Mouse (Mus musculus): Measurements from ENCODE around the gene Etfbkmt. TPM values are rescaled to one million over a fixed set of nuclear protein-coding genes. Genes with fewer than 3 reads are reported as not detected.
"Not testable (repeated sequence)": the region's sequence is repeated elsewhere in the genome, so short reads cannot be mapped to it uniquely, and the experiment has no call there.

Gene Etfbkmt
- polyA plus RNA-seq, 1 experiment from 2014 or later, result 17.3 TPM

DNA sequence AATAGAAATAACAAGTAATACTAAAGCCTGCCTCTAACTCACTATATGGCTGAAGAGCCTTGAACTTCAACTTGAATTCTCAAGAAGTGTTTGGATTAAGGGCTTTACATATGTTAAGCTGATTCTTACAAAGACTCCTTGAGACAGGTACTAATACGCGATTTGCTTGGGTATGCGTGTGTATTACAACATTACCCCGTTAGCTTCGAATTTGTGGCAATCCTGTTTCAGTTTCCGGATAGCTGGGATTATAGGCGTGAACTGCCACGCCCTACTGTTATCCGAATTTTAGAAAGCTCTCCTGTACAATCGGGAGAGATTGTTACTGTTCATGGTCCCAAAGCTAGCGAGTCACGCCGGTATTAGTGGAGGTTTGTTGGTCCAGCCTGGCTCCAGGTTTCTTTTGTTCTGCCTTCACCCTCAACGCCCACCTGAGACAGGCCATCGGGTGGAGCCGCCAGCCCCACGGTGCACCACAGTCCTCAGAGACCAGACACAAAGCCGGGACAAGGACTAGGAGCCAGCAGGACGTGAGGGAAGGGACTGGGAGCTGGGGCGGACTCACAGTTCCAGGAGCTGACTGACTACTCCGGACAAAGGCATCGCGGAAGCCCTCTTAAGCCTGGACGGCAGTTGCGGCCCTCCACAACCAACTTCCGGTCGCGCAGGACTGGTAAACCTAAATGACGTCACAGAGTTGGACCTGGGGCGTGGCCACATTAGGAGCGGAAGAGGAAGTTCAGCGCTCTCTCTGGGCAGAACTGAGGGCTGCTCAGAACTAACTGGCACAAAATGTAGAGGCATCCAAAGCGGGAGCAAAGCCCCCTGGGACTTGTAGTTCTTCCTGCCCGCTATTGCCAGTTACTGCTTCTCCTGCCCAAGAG is 48.6 kb downstream of the Etfbkmt start, which contains the start of gene Amn1:
Gene Amn1 (minus strand): TSS at position 672 of the 884 bp plus-strand sequence.
- under 1% methylated on average over 34 of the region's 34 CpGs for WGBS
- Histone ChIP-seq H3K9me3 (ENCODE audit: control insufficient read depth, low read length) (no peaks in the 10 kb centered on the region; the same call in 1 of the 2 replicates), H3K4me2 (ENCODE audit: low read depth, low read length) (peak within 1 kb of the TSS; percentile 70), H3K27me3 (ENCODE audit: control insufficient read depth, insufficient read depth, low read depth, low read length) (no peaks in the 10 kb centered on the region), H3K27ac (ENCODE audit: low read length) (peak within 1 kb of the TSS; percentile 98), H3K4me3 (ENCODE audit: low read length) (peak within 1 kb of the TSS; percentile 94), H3K4me1 (replicated peaks; ENCODE audit: control insufficient read depth, insufficient read depth, low read length) (peaks cover 10% of the 10 kb centered on the region), H3K9ac (ENCODE audit: low read length) (peak within 1 kb of the TSS; percentile 99), H3K36me3 (ENCODE audit: control insufficient read depth, insufficient read depth, low read length) (peaks cover 5% of the 10 kb centered on the region)
- ATAC-seq (ENCODE audit: low read depth), result peak; percentile 99

DNA sequence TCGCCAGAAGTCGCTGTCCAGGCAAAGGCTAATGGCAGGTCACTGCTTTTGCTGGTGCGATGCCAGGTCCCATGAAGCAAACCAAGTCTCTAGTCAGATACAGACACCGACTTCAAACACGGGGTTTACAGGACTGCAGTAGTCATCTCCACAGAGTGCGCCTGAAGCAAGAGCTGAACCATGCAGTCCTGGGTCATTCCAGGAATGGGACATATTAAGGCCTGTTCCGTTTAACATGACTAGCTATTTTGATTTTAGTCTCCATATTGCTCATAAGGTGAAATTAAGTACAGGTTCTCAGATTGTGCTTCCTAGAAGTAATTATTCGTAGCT is 49.2 kb downstream of the Etfbkmt start:
- no peaks in the 10 kb centered on the region for H3K27me3 ChIP-seq (ENCODE audit: control insufficient read depth, insufficient read depth, low read depth, low read length)
- H3K36me3 ChIP-seq (ENCODE audit: control insufficient read depth, insufficient read depth, low read length), result peaks cover under 1% of the 10 kb centered on the region
- H3K9ac ChIP-seq (ENCODE audit: low read length), result peak overlapping the region; percentile 67
- H3K4me3 ChIP-seq (ENCODE audit: low read length), result peak overlapping the region; percentile 94
- peak; percentile 72 for ATAC-seq (ENCODE audit: low read depth)
- 34% methylated on average over 8 of the region's 8 CpGs for WGBS
- no peaks in the 10 kb centered on the region for H3K9me3 ChIP-seq (ENCODE audit: control insufficient read depth, low read length)
- H3K4me2 ChIP-seq (ENCODE audit: low read depth, low read length), result peak overlapping the region; percentile 69
- peak overlapping the region; percentile 50 for H3K27ac ChIP-seq (ENCODE audit: low read length)
- H3K4me1 ChIP-seq (replicated peaks; ENCODE audit: control insufficient read depth, insufficient read depth, low read length), result peaks cover 10% of the 10 kb centered on the region

DNA sequence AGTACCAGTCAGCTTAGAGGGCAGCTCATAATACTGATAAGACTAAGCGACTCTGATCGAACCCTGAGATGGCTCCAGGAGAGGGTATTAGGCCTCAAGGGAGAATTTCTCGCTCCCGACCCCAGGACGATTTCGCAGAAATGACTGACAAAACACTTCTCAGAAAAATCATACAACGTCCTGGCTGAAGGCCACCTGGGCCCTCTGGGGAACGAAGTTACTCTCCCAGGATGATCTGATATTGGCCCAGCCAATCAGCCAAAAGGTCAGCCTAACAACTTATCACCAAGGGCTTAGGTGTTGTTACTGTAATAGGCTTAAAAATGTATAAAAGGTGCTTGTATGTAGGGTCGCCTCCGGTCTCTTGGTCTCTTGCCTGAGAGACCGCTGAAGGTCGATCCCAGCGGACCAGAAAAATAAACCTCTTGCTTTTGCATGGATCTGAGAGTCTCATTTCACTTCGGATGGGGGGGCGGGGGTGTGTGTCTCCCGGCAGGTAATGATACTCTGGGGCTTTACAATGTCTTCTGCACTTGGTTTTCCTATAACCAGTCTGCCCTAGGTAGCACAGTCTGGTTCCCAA is 49.8 kb downstream of the Etfbkmt start:
- WGBS, result 94% methylated on average over 16 of the region's 16 CpGs
- H3K4me2 ChIP-seq (ENCODE audit: low read depth, low read length), result peak overlapping the region; percentile 69; the same call in 1 of the 2 replicates
- H3K4me1 ChIP-seq (replicated peaks; ENCODE audit: control insufficient read depth, insufficient read depth, low read length), result peaks cover 10% of the 10 kb centered on the region
- H3K9me3 ChIP-seq (ENCODE audit: control insufficient read depth, low read length), result no peaks in the 10 kb centered on the region
- H3K27me3 ChIP-seq (ENCODE audit: control insufficient read depth, insufficient read depth, low read depth, low read length), result no peaks in the 10 kb centered on the region
- ATAC-seq (ENCODE audit: low read depth), result no peak
- H3K4me3 ChIP-seq (ENCODE audit: low read length), result no peak overlapping the region
- no peaks in the 10 kb centered on the region for H3K36me3 ChIP-seq (ENCODE audit: control insufficient read depth, insufficient read depth, low read length)
- peak overlapping the region; percentile 67; the same call in 1 of the 2 replicates for H3K9ac ChIP-seq (ENCODE audit: low read length)
- no peak overlapping the region for H3K27ac ChIP-seq (ENCODE audit: low read length)

DNA sequence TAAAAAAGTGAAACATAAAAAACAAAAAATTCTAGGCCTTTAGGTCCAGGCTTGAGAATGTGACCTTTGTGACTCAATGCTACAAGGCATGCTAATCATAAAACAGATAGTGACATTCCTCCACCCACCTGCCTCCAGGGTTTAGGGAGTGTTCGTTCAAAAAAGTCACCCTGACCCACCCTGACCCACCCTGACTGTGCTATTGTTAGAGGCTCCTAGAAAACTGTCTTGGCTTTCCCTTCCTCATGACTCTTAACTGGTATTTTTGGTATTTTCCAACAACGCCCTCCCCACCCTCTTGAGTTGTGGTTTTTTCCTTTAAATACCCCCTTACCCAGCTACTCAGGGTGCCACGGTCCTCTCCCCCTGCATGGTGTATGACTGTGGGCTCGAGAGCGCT is 52.3 kb downstream of the Etfbkmt start:
- H3K27me3 ChIP-seq (ENCODE audit: control insufficient read depth, insufficient read depth, low read depth, low read length); H3K9me3 ChIP-seq (ENCODE audit: control insufficient read depth, low read length); H3K36me3 ChIP-seq (ENCODE audit: control insufficient read depth, insufficient read depth, low read length); ATAC-seq (ENCODE audit: low read depth); H3K4me3 ChIP-seq (ENCODE audit: low read length); H3K9ac ChIP-seq (ENCODE audit: low read length); H3K4me2 ChIP-seq (ENCODE audit: low read depth, low read length); H3K27ac ChIP-seq (ENCODE audit: low read length); H3K4me1 ChIP-seq (replicated peaks; ENCODE audit: control insufficient read depth, insufficient read depth, low read length): not testable (repeated sequence)
- 82% methylated on average over 5 of the region's 5 CpGs for WGBS

DNA sequence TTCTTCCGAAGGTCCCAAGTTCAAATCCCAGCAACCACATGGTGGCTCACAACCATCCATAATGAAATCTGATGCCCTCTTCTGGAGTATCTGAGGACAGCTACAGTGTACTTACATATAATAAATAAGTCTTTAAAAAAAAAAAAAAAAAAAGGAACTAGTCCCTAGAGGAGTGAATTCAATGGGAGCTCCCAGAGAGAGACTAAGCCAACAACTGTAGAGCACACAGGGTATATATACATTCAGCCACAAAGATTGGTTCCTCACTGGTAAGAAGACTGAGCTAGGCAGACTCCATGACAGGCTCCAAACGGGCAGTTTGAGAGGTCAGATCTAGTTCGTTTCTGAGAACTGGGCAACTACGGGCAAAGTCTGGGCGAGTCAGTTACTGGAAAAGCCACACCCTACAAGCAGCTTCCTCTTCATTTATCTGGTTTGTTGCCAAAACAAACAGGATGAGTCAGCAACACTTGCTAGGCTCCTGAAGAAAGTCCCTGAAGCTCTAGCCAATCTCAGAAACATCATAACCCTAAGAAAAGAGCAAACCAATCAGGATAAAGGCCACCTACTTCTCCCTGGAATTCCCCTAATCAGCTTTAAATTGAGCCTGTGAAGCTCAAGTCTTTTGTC is 53.7 kb downstream of the Etfbkmt start:
- H3K27ac ChIP-seq (ENCODE audit: low read length), result no peak overlapping the region
- WGBS, result 55% methylated on average over 5 of the region's 5 CpGs
- ATAC-seq (ENCODE audit: low read depth), result no peak
- peaks cover 4% of the 10 kb centered on the region for H3K4me1 ChIP-seq (replicated peaks; ENCODE audit: control insufficient read depth, insufficient read depth, low read length)
- no peaks in the 10 kb centered on the region for H3K27me3 ChIP-seq (ENCODE audit: control insufficient read depth, insufficient read depth, low read depth, low read length)
- H3K36me3 ChIP-seq (ENCODE audit: control insufficient read depth, insufficient read depth, low read length), result no peaks in the 10 kb centered on the region
- H3K4me3 ChIP-seq (ENCODE audit: low read length), result no peak overlapping the region
- no peak overlapping the region for H3K9ac ChIP-seq (ENCODE audit: low read length)
- no peak overlapping the region for H3K4me2 ChIP-seq (ENCODE audit: low read depth, low read length)
- no peaks in the 10 kb centered on the region for H3K9me3 ChIP-seq (ENCODE audit: control insufficient read depth, low read length)

DNA sequence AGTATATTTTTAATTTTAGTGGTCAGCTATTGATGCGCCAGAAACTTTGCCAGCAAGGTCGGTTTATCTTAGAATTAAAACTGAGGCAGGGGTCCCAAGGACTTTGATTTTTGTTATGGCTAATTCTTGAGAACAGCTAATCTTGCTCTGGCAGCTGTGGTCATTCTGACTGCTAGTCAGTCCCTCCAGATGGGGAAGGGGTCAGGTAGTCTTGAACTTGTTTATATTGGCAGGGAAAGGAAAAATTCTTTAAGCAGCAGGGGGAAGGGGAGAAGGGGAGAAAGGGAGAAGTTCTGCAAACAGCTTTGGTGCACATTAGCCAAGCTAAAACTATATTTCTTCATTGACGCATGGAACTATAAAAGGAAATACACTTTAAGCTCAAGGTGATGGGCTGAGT is 57.5 kb downstream of the Etfbkmt start:
- no peaks in the 10 kb centered on the region for H3K27me3 ChIP-seq (ENCODE audit: control insufficient read depth, insufficient read depth, low read depth, low read length)
- no peaks in the 10 kb centered on the region for H3K36me3 ChIP-seq (ENCODE audit: control insufficient read depth, insufficient read depth, low read length)
- no peak overlapping the region for H3K9ac ChIP-seq (ENCODE audit: low read length)
- H3K4me3 ChIP-seq (ENCODE audit: low read length), result no peak overlapping the region
- H3K27ac ChIP-seq (ENCODE audit: low read length), result no peak overlapping the region
- H3K4me1 ChIP-seq (replicated peaks; ENCODE audit: control insufficient read depth, insufficient read depth, low read length), result peaks cover 4% of the 10 kb centered on the region
- ATAC-seq (ENCODE audit: low read depth), result peak; percentile 67; the same call in 1 of the 2 replicates
- H3K4me2 ChIP-seq (ENCODE audit: low read depth, low read length), result no peak overlapping the region
- WGBS, result 28% methylated on average over 3 of the region's 3 CpGs
- H3K9me3 ChIP-seq (ENCODE audit: control insufficient read depth, low read length), result no peaks in the 10 kb centered on the region

DNA sequence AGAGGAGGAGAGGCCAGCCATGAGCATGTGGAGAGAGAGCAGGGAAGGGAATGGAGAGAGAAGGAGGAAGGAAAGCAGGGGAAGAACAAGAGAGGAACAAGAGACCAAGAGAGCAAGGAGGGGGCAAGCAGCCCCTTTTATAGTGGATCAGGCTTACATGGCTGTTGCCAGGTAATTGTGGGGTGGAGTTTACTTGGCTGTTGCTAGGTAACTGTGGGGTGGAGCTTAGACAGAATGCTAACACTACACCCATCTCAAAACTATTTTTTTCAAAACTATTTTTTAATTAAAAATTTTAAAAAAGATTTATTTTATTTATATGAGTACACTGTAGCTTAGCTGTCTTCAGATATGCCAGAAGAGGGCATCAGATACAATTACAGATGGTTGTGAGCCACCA is 58.9 kb downstream of the Etfbkmt start:
- H3K36me3 ChIP-seq (ENCODE audit: control insufficient read depth, insufficient read depth, low read length), result no peaks in the 10 kb centered on the region
- no peaks in the 10 kb centered on the region for H3K9me3 ChIP-seq (ENCODE audit: control insufficient read depth, low read length)
- no peak overlapping the region for H3K27ac ChIP-seq (ENCODE audit: low read length)
- no peak overlapping the region for H3K9ac ChIP-seq (ENCODE audit: low read length)
- H3K4me2 ChIP-seq (ENCODE audit: low read depth, low read length), result no peak overlapping the region
- peaks cover 4% of the 10 kb centered on the region for H3K4me1 ChIP-seq (replicated peaks; ENCODE audit: control insufficient read depth, insufficient read depth, low read length)
- H3K27me3 ChIP-seq (ENCODE audit: control insufficient read depth, insufficient read depth, low read depth, low read length), result no peaks in the 10 kb centered on the region
- no peak overlapping the region for H3K4me3 ChIP-seq (ENCODE audit: low read length)
- ATAC-seq (ENCODE audit: low read depth), result no peak

Data from lung, embryonic 16.5 days (tissue).